Mouse (Mus musculus): ENCODE measurements around the gene Clec12a. TPM values are rescaled to one million over a fixed set of nuclear protein-coding genes. Genes with fewer than 3 reads are reported as not detected.

Gene Clec12a
- polyA plus RNA-seq, 1 experiment from 2014 or later = 0.36 TPM

GRCm38 (mm10) chr6:129359515-129359914, 17.0 kb downstream of the Clec12a start:
- no peaks in the 10 kb centered on the region for H3K36me3 ChIP-seq (ENCODE audit: control insufficient read depth, insufficient read depth, low read length)
- no peaks in the 10 kb centered on the region for H3K4me1 ChIP-seq (replicated peaks; ENCODE audit: control insufficient read depth, insufficient read depth, low read length)
- H3K4me2 ChIP-seq (replicated peaks; ENCODE audit: low read depth, low read length) = no peak overlapping the region
- ATAC-seq (ENCODE audit: low FRiP score) (no peak), DNase-seq (ENCODE audit: low spot score) (no peak)
- H3K4me3 ChIP-seq (ENCODE audit: low read depth, low read length) = no peak overlapping the region
- H3K9me3 ChIP-seq (ENCODE audit: control insufficient read depth, low read length) = no peaks in the 10 kb centered on the region
- H3K9ac ChIP-seq (ENCODE audit: low read depth, low read length) = no peak overlapping the region
- 89% methylated on average over 2 of the region's 2 CpGs for WGBS
- no peaks in the 10 kb centered on the region for H3K27me3 ChIP-seq (ENCODE audit: control insufficient read depth, insufficient read depth, low read length)
- no peak overlapping the region for H3K27ac ChIP-seq (ENCODE audit: low read depth, low read length)

- Histone ChIP-seq H3K27ac (ENCODE audit: low read depth, low read length) (no peak overlapping the region), H3K27me3 (ENCODE audit: control insufficient read depth, insufficient read depth, low read length) (no peaks in the 10 kb centered on the region), H3K9ac (ENCODE audit: low read depth, low read length) (no peak overlapping the region), H3K4me1 (replicated peaks; ENCODE audit: control insufficient read depth, insufficient read depth, low read length) (no peaks in the 10 kb centered on the region), H3K36me3 (ENCODE audit: control insufficient read depth, insufficient read depth, low read length) (no peaks in the 10 kb centered on the region), H3K4me3 (ENCODE audit: low read depth, low read length) (no peak overlapping the region), H3K9me3 (ENCODE audit: control insufficient read depth, low read length) (no peaks in the 10 kb centered on the region), H3K4me2 (replicated peaks; ENCODE audit: low read depth, low read length) (no peak overlapping the region)
- no peak for ATAC-seq (ENCODE audit: low FRiP score)
- WGBS = 15% methylated on average over 1 of the region's 1 CpGs
- DNase-seq (ENCODE audit: low spot score) = no peak
Measured at GRCm38 (mm10) chr6:129363942-129364341, 21.5 kb downstream of the Clec12a start.

GRCm38 (mm10) chr6:129365959-129366359, 23.5 kb downstream of the Clec12a start:
- WGBS = 25% methylated on average over 6 of the region's 6 CpGs
- H3K36me3 ChIP-seq (ENCODE audit: control insufficient read depth, insufficient read depth, low read length) = no peaks in the 10 kb centered on the region
- no peak overlapping the region for H3K4me2 ChIP-seq (replicated peaks; ENCODE audit: low read depth, low read length)
- no peak overlapping the region for H3K27ac ChIP-seq (ENCODE audit: low read depth, low read length)
- DNase-seq (ENCODE audit: low spot score) (peak; percentile 75), ATAC-seq (ENCODE audit: low FRiP score) (peak; percentile 68)
- H3K4me3 ChIP-seq (ENCODE audit: low read depth, low read length) = no peak overlapping the region
- no peaks in the 10 kb centered on the region for H3K4me1 ChIP-seq (replicated peaks; ENCODE audit: control insufficient read depth, insufficient read depth, low read length)
- no peaks in the 10 kb centered on the region for H3K27me3 ChIP-seq (ENCODE audit: control insufficient read depth, insufficient read depth, low read length)
- no peaks in the 10 kb centered on the region for H3K9me3 ChIP-seq (ENCODE audit: control insufficient read depth, low read length)
- no peak overlapping the region for H3K9ac ChIP-seq (ENCODE audit: low read depth, low read length)

- H3K27ac ChIP-seq (ENCODE audit: low read depth, low read length) = no peak overlapping the region
- H3K9me3 ChIP-seq (ENCODE audit: control insufficient read depth, low read length) = no peaks in the 10 kb centered on the region
- no peak overlapping the region for H3K4me2 ChIP-seq (replicated peaks; ENCODE audit: low read depth, low read length)
- ATAC-seq (ENCODE audit: low FRiP score) (no peak), DNase-seq (ENCODE audit: low spot score) (no peak)
- no peak overlapping the region for H3K4me3 ChIP-seq (ENCODE audit: low read depth, low read length)
- H3K36me3 ChIP-seq (ENCODE audit: control insufficient read depth, insufficient read depth, low read length) = no peaks in the 10 kb centered on the region
- H3K4me1 ChIP-seq (replicated peaks; ENCODE audit: control insufficient read depth, insufficient read depth, low read length) = no peaks in the 10 kb centered on the region
- H3K27me3 ChIP-seq (ENCODE audit: control insufficient read depth, insufficient read depth, low read length) = no peaks in the 10 kb centered on the region
- H3K9ac ChIP-seq (ENCODE audit: low read depth, low read length) = no peak overlapping the region
- WGBS = 70% methylated on average over 7 of the region's 7 CpGs
Measured at GRCm38 (mm10) chr6:129369374-129370132, 27.1 kb downstream of the Clec12a start.

GRCm38 (mm10) chr6:129374937-129375471, 32.5 kb downstream of the Clec12a start:
- Histone ChIP-seq H3K4me3 (ENCODE audit: low read depth, low read length) (no peak overlapping the region), H3K27me3 (ENCODE audit: control insufficient read depth, insufficient read depth, low read length) (no peaks in the 10 kb centered on the region), H3K4me1 (replicated peaks; ENCODE audit: control insufficient read depth, insufficient read depth, low read length) (no peaks in the 10 kb centered on the region), H3K4me2 (replicated peaks; ENCODE audit: low read depth, low read length) (no peak overlapping the region), H3K36me3 (ENCODE audit: control insufficient read depth, insufficient read depth, low read length) (no peaks in the 10 kb centered on the region), H3K27ac (ENCODE audit: low read depth, low read length) (no peak overlapping the region), H3K9ac (ENCODE audit: low read depth, low read length) (no peak overlapping the region), H3K9me3 (ENCODE audit: control insufficient read depth, low read length) (no peaks in the 10 kb centered on the region)
- no peak for DNase-seq (ENCODE audit: low spot score)
- ATAC-seq (ENCODE audit: low FRiP score) = no peak
- 90% methylated on average over 2 of the region's 2 CpGs for WGBS

- Histone ChIP-seq H3K27me3 (ENCODE audit: control insufficient read depth, insufficient read depth, low read length) (no peaks in the 10 kb centered on the region), H3K4me1 (replicated peaks; ENCODE audit: control insufficient read depth, insufficient read depth, low read length) (no peaks in the 10 kb centered on the region), H3K4me3 (ENCODE audit: low read depth, low read length) (no peak overlapping the region), H3K27ac (ENCODE audit: low read depth, low read length) (no peak overlapping the region), H3K4me2 (replicated peaks; ENCODE audit: low read depth, low read length) (no peak overlapping the region), H3K9me3 (ENCODE audit: control insufficient read depth, low read length) (no peaks in the 10 kb centered on the region), H3K9ac (ENCODE audit: low read depth, low read length) (no peak overlapping the region), H3K36me3 (ENCODE audit: control insufficient read depth, insufficient read depth, low read length) (no peaks in the 10 kb centered on the region)
- 60% methylated on average over 4 of the region's 4 CpGs for WGBS
- no peak for DNase-seq (ENCODE audit: low spot score)
- ATAC-seq (ENCODE audit: low FRiP score) = no peak
Measured at GRCm38 (mm10) chr6:129380454-129380853, 38.0 kb downstream of the Clec12a start.

GRCm38 (mm10) chr6:129381736-129382135, 39.2 kb downstream of the Clec12a start:
- DNase-seq (ENCODE audit: low spot score) = no peak
- no peak for ATAC-seq (ENCODE audit: low FRiP score)
- no peaks in the 10 kb centered on the region for H3K4me1 ChIP-seq (replicated peaks; ENCODE audit: control insufficient read depth, insufficient read depth, low read length)
- H3K4me3 ChIP-seq (ENCODE audit: low read depth, low read length) = no peak overlapping the region
- H3K9ac ChIP-seq (ENCODE audit: low read depth, low read length) = no peak overlapping the region
- no peaks in the 10 kb centered on the region for H3K27me3 ChIP-seq (ENCODE audit: control insufficient read depth, insufficient read depth, low read length)
- H3K27ac ChIP-seq (ENCODE audit: low read depth, low read length) = no peak overlapping the region
- WGBS = 86% methylated on average over 1 of the region's 1 CpGs
- no peaks in the 10 kb centered on the region for H3K36me3 ChIP-seq (ENCODE audit: control insufficient read depth, insufficient read depth, low read length)
- H3K9me3 ChIP-seq (ENCODE audit: control insufficient read depth, low read length) = no peaks in the 10 kb centered on the region
- no peak overlapping the region for H3K4me2 ChIP-seq (replicated peaks; ENCODE audit: low read depth, low read length)

- no peaks in the 10 kb centered on the region for H3K27me3 ChIP-seq (ENCODE audit: control insufficient read depth, insufficient read depth, low read length)
- H3K9me3 ChIP-seq (ENCODE audit: control insufficient read depth, low read length) = no peaks in the 10 kb centered on the region
Measured at GRCm38 (mm10) chr6:129383466-129383865, 41.0 kb downstream of the Clec12a start.

GRCm38 (mm10) chr6:129385000-129385399, 42.5 kb downstream of the Clec12a start:
- no peaks in the 10 kb centered on the region for H3K4me1 ChIP-seq (replicated peaks; ENCODE audit: control insufficient read depth, insufficient read depth, low read length)
- H3K27me3 ChIP-seq (ENCODE audit: control insufficient read depth, insufficient read depth, low read length) = no peaks in the 10 kb centered on the region
- DNase-seq (ENCODE audit: low spot score) = no peak
- no peaks in the 10 kb centered on the region for H3K36me3 ChIP-seq (ENCODE audit: control insufficient read depth, insufficient read depth, low read length)
- no peak overlapping the region for H3K27ac ChIP-seq (ENCODE audit: low read depth, low read length)
- peak; percentile 20; the same call in 1 of the 2 replicates for ATAC-seq (ENCODE audit: low FRiP score)
- no peak overlapping the region for H3K9ac ChIP-seq (ENCODE audit: low read depth, low read length)
- WGBS = 45% methylated on average over 4 of the region's 4 CpGs
- no peak overlapping the region for H3K4me3 ChIP-seq (ENCODE audit: low read depth, low read length)
- no peaks in the 10 kb centered on the region for H3K9me3 ChIP-seq (ENCODE audit: control insufficient read depth, low read length)
- H3K4me2 ChIP-seq (replicated peaks; ENCODE audit: low read depth, low read length) = no peak overlapping the region

More at GRCm38 (mm10) chr6:129383466-129383865, 41.0 kb downstream of the Clec12a start:
- no peak overlapping the region for H3K27ac ChIP-seq (ENCODE audit: low read depth, low read length)
- H3K9ac ChIP-seq (ENCODE audit: low read depth, low read length) = no peak overlapping the region
- H3K4me3 ChIP-seq (ENCODE audit: low read depth, low read length) = no peak overlapping the region
- WGBS = 94% methylated on average over 3 of the region's 3 CpGs
- H3K36me3 ChIP-seq (ENCODE audit: control insufficient read depth, insufficient read depth, low read length) = no peaks in the 10 kb centered on the region
- no peak for DNase-seq (ENCODE audit: low spot score)
- no peak for ATAC-seq (ENCODE audit: low FRiP score)
- no peaks in the 10 kb centered on the region for H3K4me1 ChIP-seq (replicated peaks; ENCODE audit: control insufficient read depth, insufficient read depth, low read length)
- no peak overlapping the region for H3K4me2 ChIP-seq (replicated peaks; ENCODE audit: low read depth, low read length)

Data from hindbrain, embryonic 11.5 days (tissue).